In the genomic region with DNA sequence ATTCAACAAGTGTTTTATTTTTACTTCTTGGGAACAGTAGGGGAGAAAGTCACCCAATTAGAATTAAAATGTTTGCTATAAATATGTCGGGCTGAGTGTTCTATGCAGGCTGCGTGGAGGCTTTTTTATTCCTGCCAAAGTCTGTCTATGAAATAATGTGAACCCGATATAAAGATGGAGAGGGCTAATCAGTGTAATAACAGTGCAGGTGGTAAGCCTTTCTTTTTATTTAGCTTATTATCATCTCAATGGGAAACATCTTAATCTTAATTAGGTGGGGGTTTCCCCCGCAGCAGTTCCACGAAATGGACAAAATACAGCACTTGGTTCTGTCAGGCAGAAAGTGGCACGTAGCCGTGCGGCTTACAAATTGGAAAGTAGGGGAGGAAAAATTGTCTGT, we compare ENCODE assay signal across 25 mouse cellular contexts. TPM values are rescaled to one million over a fixed set of nuclear protein-coding genes. Genes with fewer than 3 reads are reported as not detected.
DNase-seq lines count a peak whose midpoint lies in the region; ATAC-seq lines count a peak whose summit lies in the region.
"Had no signal": no experiment of that assay in that cellular context is flagged by ENCODE, and none has a peak within 500 bp of the region (broad histone marks: within the 10 kb centered on the region; RNA-seq: fewer than 3 reads in every experiment).

No protein-coding gene starts in this region.

- no peak overlapping the region for H3K4me3 ChIP-seq in forebrain, embryonic 13.5 days
- no peak overlapping the region for H3K4me3 ChIP-seq in forebrain, embryonic 10.5 days
- H3K4me3 ChIP-seq in forebrain, embryonic 15.5 days: no peak overlapping the region
- H3K4me3 ChIP-seq in forebrain, embryonic 12.5 days (replicated peaks): no peak overlapping the region
- H3K4me3 ChIP-seq in forebrain, embryonic 16.5 days (replicated peaks; ENCODE audit: low read length): no peak overlapping the region
- H3K4me3 ChIP-seq: embryonic facial prominence, embryonic 13.5 days; embryonic facial prominence, embryonic 15.5 days; erythroblast, embryonic 14.5 days had no signal

- H3K4me1 ChIP-seq in forebrain, embryonic 13.5 days: peaks cover 43% of the 10 kb centered on the region
- peaks cover 43% of the 10 kb centered on the region for H3K4me1 ChIP-seq in forebrain, embryonic 10.5 days
- H3K4me1 ChIP-seq in forebrain, embryonic 15.5 days: peaks cover 42% of the 10 kb centered on the region
- peaks cover 39% of the 10 kb centered on the region for H3K4me1 ChIP-seq in forebrain, embryonic 12.5 days
- peaks cover 32% of the 10 kb centered on the region for H3K4me1 ChIP-seq in forebrain, embryonic 16.5 days (replicated peaks; ENCODE audit: control insufficient read depth, insufficient read depth, low read length)

- H3K4me2 ChIP-seq in forebrain, embryonic 13.5 days: peak overlapping the region; percentile 7; the same call in 1 of the 2 replicates
- no peak overlapping the region for H3K4me2 ChIP-seq in forebrain, embryonic 15.5 days (replicated peaks)
- no peak overlapping the region for H3K4me2 ChIP-seq in forebrain, embryonic 12.5 days
- H3K4me2 ChIP-seq in forebrain, embryonic 16.5 days (ENCODE audit: low read length): 0 out of 2 replicates have a peak overlapping the region, but pooled peaks have one; percentile 2
- H3K4me2 ChIP-seq: embryonic facial prominence, embryonic 13.5 days; embryonic facial prominence, embryonic 15.5 days had no signal

- 15% methylated on average over 8 of the region's 8 CpGs for WGBS in forebrain, embryonic 13.5 days
- WGBS in forebrain, embryonic 10.5 days: 69% methylated on average over 8 of the region's 8 CpGs
- WGBS in forebrain, embryonic 15.5 days: 4% methylated on average over 8 of the region's 8 CpGs
- 20% methylated on average over 8 of the region's 8 CpGs for WGBS in forebrain, embryonic 12.5 days
- WGBS in forebrain, embryonic 16.5 days: 6% methylated on average over 8 of the region's 8 CpGs

- ATAC-seq in forebrain, embryonic 13.5 days: peak; percentile 56; the same call in 1 of the 2 replicates
- ATAC-seq in forebrain, embryonic 15.5 days (replicated peaks): peak; percentile 63
- no peak for ATAC-seq in forebrain, embryonic 12.5 days (ENCODE audit: low FRiP score)
- peak; percentile 69; the same call in 1 of the 2 replicates for ATAC-seq in forebrain, embryonic 16.5 days
- ATAC-seq: activated CD4-positive, CD25-positive, alpha-beta regulatory T cell, adult 4 months; CD4-positive, CD25-positive, alpha-beta regulatory T cell, adult 4 months; Patski had no signal

- no peaks in the 10 kb centered on the region; the same call in 1 of the 2 replicates for H3K9me3 ChIP-seq in forebrain, embryonic 13.5 days (replicated peaks)
- H3K9me3 ChIP-seq in forebrain, embryonic 10.5 days: no peaks in the 10 kb centered on the region
- H3K9me3 ChIP-seq in forebrain, embryonic 15.5 days: no peaks in the 10 kb centered on the region
- no peaks in the 10 kb centered on the region for H3K9me3 ChIP-seq in forebrain, embryonic 12.5 days
- no peaks in the 10 kb centered on the region for H3K9me3 ChIP-seq in forebrain, embryonic 16.5 days (ENCODE audit: control insufficient read depth, low read length)
- H3K9me3 ChIP-seq: embryonic facial prominence, embryonic 13.5 days; embryonic facial prominence, embryonic 15.5 days; G1E had no signal

- H3K9ac ChIP-seq in forebrain, embryonic 13.5 days: no peak overlapping the region
- H3K9ac ChIP-seq in forebrain, embryonic 15.5 days (replicated peaks): no peak overlapping the region
- H3K9ac ChIP-seq in forebrain, embryonic 12.5 days: no peak overlapping the region
- no peak overlapping the region for H3K9ac ChIP-seq in forebrain, embryonic 16.5 days (replicated peaks; ENCODE audit: low read depth, low read length)
- H3K9ac ChIP-seq: embryonic facial prominence, embryonic 13.5 days; embryonic facial prominence, embryonic 15.5 days had no signal

- no peak for DNase-seq in forebrain, embryonic 10.5 days (ENCODE audit: extremely low spot score, low spot score)
- peak; percentile 5 for DNase-seq in brain, adult 2 months (ENCODE audit: low read depth, low spot score)
- no peak for DNase-seq in left cerebral cortex, adult 18-20 months (ENCODE audit: low spot score in 2 of 2)
- DNase-seq in layer of hippocampus, adult 9-11 months: no peak
- DNase-seq: adrenal gland, adult 8-10 months; adrenal gland, postnatal 14 days; adrenal gland, postnatal 36 days; B cell, adult 2 months; cerebellum, adult 11-12 months; cerebellum, adult 2 months; cerebellum, adult 9-10 months; cerebellum, postnatal 10 days; cerebellum, postnatal 25 days had no signal

- no peaks in the 10 kb centered on the region for H3K36me3 ChIP-seq in forebrain, embryonic 13.5 days (ENCODE audit: poor library complexity, severe bottlenecking)
- H3K36me3 ChIP-seq in forebrain, embryonic 10.5 days (replicated peaks): no peaks in the 10 kb centered on the region
- H3K36me3 ChIP-seq in forebrain, embryonic 15.5 days: no peaks in the 10 kb centered on the region
- no peaks in the 10 kb centered on the region for H3K36me3 ChIP-seq in forebrain, embryonic 12.5 days (replicated peaks)
- H3K36me3 ChIP-seq in forebrain, embryonic 16.5 days (ENCODE audit: control insufficient read depth, insufficient read depth): no peaks in the 10 kb centered on the region
- H3K36me3 ChIP-seq: embryonic facial prominence, embryonic 13.5 days; G1E had no signal

- H3K27ac ChIP-seq in forebrain, embryonic 13.5 days: no peak overlapping the region
- H3K27ac ChIP-seq in forebrain, embryonic 10.5 days: no peak overlapping the region
- no peak overlapping the region for H3K27ac ChIP-seq in forebrain, embryonic 15.5 days (replicated peaks)
- H3K27ac ChIP-seq in forebrain, embryonic 12.5 days: no peak overlapping the region
- H3K27ac ChIP-seq in forebrain, embryonic 16.5 days (ENCODE audit: low read length): no peak overlapping the region
- H3K27ac ChIP-seq: embryonic facial prominence, embryonic 13.5 days; embryonic facial prominence, embryonic 15.5 days had no signal

- H3K27me3 ChIP-seq in forebrain, embryonic 13.5 days: peaks cover 22% of the 10 kb centered on the region
- 0 out of 2 replicates have a peak, but pooled peaks cover 11% of the 10 kb centered on the region for H3K27me3 ChIP-seq in forebrain, embryonic 10.5 days (ENCODE audit: poor library complexity, severe bottlenecking)
- H3K27me3 ChIP-seq in forebrain, embryonic 15.5 days: peaks cover 7% of the 10 kb centered on the region; the same call in 1 of the 2 replicates
- peaks cover 18% of the 10 kb centered on the region for H3K27me3 ChIP-seq in forebrain, embryonic 12.5 days
- peaks cover 15% of the 10 kb centered on the region for H3K27me3 ChIP-seq in forebrain, embryonic 16.5 days (replicated peaks; ENCODE audit: control insufficient read depth, insufficient read depth, low read length)
- H3K27me3 ChIP-seq: CH12.LX; embryonic facial prominence, embryonic 13.5 days; embryonic facial prominence, embryonic 15.5 days; Patski had no signal

RNA-seq across cellular contexts. Expression of a gene that starts 45.7 kb away (rescaled TPM):
- polyA plus RNA-seq in forebrain, embryonic 13.5 days (2015; fragmentation: Nextera tagmentation; extraction: Ambion mirVana): 16.6 and 22.1 TPM in 2 replicates
- polyA plus RNA-seq in forebrain, embryonic 10.5 days (2016; fragmentation: Nextera tagmentation; extraction: Ambion mirVana): 16.2 and 17.2 TPM in 2 replicates
- 22.0 and 23.6 TPM in 2 replicates for polyA plus RNA-seq in forebrain, embryonic 15.5 days (2015; fragmentation: Nextera tagmentation; extraction: Ambion mirVana)
- 16.2 TPM in 2 replicates for polyA plus RNA-seq in forebrain, embryonic 12.5 days (2016; fragmentation: Nextera tagmentation; extraction: Ambion mirVana)
- polyA plus RNA-seq in forebrain, embryonic 16.5 days (2015; fragmentation: Nextera tagmentation; extraction: Ambion mirVana): 21.6 and 22.9 TPM in 2 replicates
- total RNA-seq in left cerebral cortex, adult 18-20 months (2021): 10 to 100 TPM; 11.6 to 16.0 TPM

Comparison
In these comparisons a context has a peak if more than half of its experiments do, and no peak if none do; other contexts are left out.
1. H3K4me2 ChIP-seq: peak in forebrain, embryonic 13.5 days (single experiment) and forebrain, embryonic 16.5 days (single experiment); none in forebrain, embryonic 15.5 days (single experiment) and forebrain, embryonic 12.5 days (single experiment).